Mouse (Mus musculus) neutrophil, adult 5-6 weeks (primary cell): ENCODE measurements around the gene Lce1g. TPM values are rescaled to one million over a fixed set of nuclear protein-coding genes. Genes with fewer than 3 reads are reported as not detected.

Source experiments
- ATAC-seq: fragments of 151-379, 151-347 bp; 2 replicates; pipeline ENCODE4 v1.8.0; 2017; ENCODE audit warnings: mild to moderate bottlenecking, moderate TSS enrichment; ENCODE audit not compliant: insufficient number of reproducible peaks, poor library complexity, low FRiP score, severe bottlenecking; ENCODE audit errors: extremely low read depth
- total RNA-seq: library from RNA; stranded (forward); fragments of 200-1000 nt; gene quantifications from 2 replicates; pipeline ENCODE4 v1.2.3, GENCODE M21; 2017

Gene Lce1g
- total RNA-seq: not detected in 2 replicates

DNA sequence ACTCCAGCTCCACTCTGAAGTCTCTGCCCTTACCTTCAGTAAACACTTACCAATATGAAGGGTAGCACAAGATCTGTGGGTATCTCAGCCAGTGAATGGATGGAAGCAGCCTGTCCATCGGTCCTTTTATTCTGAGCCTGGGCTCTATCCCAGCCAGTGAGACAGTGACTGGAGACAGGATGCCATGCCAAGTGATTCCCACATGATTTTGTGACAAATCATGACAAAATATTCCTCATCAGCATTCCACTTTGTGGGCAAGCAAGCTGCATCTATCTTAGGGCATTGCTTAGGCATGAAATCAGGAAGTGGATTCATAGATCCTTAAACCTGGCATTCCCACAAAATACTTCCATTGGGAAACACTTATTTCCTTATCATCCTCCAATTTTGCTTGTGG lies at the start of gene Lce1g:
Gene Lce1g (minus strand): TSS at position 101 of the 400 bp plus-strand sequence.
- ATAC-seq: no peak

DNA sequence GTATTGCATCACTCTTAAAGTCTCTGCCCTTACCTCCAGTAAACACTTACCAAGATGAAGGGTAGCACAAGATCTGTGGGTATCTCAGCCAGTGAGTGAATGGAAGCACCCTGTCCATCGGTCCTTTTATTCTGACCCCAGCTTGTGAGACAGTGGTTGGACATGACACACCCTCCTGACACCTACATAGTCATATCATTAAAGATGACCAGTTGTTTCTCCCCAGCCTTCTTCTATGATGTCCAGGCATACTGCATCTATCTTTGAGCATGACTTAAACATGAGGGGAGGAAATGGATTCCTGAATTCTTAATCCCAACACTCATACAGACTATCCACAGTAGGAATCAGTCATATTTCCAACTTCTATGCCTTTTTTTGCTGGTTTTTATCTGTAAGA lies 38.3 kb upstream of the Lce1g start, which contains the start of gene Lce1j:
Gene Lce1j (minus strand): TSS at position 101 of the 400 bp plus-strand sequence.
- no peak for ATAC-seq

DNA sequence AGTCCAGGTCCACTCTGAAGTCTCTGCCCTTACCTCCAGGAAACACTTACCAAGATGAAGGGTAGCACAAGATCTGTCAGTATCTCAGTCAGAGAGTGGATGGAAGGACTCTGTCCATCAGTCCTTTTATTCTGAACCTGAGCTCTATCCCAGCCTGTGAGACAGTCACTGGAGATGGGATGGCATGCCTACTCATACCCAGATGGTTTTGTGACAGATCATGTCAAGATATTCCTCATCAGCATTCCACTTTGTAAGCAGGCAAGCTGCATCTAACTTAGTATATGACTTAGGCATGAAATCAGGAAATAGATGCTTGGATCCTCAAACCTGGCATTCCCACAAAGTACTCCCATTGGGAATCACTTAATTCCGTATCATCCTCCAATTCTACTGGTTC lies 26.7 kb upstream of the Lce1g start, which contains the start of gene Lce1i:
Gene Lce1i (minus strand): TSS at position 101 of the 400 bp plus-strand sequence.
- ATAC-seq: no peak

DNA sequence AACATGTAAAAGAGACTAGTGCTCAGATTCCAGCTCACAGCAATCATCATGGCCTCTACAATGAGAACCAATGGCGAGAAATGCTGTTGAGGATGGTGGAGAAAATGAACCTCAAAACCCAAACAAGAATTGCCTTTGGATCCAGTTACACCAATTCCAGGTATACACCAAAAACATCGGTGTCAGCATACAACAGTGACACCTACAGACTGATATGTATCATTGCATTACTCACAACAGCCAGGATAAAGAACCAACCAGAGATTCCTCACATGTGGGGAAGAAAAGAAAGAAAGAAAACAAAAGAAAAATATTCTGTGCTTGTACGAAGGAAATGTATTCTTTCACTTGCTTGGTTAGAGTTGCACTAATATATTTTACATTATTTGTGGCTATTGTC lies 19.4 kb upstream of the Lce1g start:
- no peak for ATAC-seq

DNA sequence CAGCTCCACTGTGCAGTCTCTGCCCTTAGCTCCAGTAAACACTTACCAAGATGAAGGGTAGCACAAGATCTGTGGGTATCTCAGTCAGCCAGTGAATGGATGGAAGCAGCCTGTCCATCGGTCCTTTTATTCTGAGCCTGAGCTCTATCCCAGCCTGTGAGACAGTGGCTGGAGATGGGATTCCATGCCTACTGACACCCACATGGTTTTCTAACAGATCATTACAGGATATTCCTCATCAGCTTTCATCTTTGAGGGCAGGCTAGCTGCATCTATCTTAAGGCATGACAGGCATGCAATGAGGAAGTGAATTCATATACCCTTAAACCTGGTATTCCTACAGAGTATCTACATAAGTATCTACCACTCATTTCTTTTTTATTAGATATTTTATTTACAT lies 12.8 kb upstream of the Lce1g start, which contains the start of gene Lce1h:
Gene Lce1h (minus strand): TSS at position 101 of the 400 bp plus-strand sequence.
- ATAC-seq: no peak

DNA sequence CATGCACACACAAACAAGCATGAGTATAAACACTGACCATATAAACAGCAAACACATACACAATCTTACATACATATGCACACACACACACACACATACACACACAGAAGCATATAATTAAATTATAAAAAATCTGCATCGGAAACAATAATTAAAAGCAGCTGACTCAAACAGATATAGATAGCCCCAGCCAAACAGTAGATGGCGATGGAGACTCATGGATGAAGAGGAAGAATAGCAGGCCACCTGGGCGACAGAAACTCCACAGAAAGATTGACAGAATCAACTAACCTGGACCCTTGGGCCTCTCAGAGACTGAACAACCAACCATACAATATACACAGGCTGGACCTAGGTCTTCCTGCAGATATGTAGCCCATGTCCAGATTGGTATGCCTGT lies 1.1 kb upstream of the Lce1g start:
- no peak for ATAC-seq

DNA sequence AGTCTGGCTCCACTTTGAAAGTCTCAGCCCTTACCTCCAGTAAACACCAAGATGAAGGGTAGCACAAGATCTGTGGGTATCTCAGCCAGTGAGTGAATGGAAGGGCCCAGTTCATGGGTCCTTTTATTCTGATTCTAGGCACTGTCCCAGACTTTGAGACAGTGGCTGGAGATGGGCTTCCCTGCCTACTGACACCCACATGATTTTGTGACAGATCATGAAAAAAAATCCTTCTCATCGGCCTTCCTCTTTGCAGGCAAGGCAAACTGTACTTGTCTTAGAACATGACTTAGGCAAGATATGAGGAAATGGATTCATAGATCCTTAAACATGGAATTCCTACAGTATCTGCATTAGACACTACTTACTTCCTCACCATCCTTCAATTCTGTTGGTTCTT lies 13.1 kb downstream of the Lce1g start, which contains the start of gene Gm38119:
Gene Gm38119 (minus strand): TSS at position 101 of the 400 bp plus-strand sequence.
- no peak for ATAC-seq

DNA sequence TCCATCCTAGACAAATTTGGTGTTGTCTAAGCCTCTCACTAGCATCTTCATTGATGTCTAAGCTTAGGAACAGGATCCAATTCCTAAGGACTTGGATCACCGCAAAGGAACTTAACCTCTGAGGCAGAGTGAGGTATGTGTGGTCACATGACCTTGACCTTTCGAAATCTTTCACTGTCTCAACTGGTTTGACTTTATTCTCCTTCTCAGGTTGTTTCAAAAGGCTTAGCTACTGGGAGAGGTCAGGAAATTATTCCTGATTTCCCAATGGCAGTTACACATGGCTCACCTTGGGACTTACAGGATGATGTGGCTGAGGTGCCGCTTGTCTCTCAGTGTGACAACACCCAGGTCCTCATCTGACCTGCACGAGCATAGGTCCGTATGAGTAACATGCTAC lies 29.5 kb downstream of the Lce1g start:
- ATAC-seq: no peak

DNA sequence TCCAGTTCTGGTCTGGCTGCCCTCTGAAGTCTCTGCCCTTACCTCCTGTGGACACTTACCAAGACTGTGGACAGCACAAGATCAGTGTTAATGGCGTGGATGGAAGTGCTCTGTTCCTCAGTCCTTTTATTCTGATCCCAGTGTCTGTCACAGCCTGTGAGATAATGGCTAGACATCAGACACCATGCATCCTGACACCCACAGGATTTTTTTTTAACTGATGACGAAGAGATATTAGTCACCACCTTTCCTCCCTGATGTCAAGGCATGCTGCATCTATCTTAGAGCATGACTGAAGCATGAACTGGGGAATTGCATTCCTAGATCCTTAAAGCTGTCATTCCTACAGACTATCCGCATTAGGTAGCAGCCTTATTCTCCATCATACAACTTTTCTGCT lies 31.9 kb downstream of the Lce1g start, which contains the start of gene Lce1f:
Gene Lce1f (minus strand): TSS at position 101 of the 400 bp plus-strand sequence.
- no peak for ATAC-seq

DNA sequence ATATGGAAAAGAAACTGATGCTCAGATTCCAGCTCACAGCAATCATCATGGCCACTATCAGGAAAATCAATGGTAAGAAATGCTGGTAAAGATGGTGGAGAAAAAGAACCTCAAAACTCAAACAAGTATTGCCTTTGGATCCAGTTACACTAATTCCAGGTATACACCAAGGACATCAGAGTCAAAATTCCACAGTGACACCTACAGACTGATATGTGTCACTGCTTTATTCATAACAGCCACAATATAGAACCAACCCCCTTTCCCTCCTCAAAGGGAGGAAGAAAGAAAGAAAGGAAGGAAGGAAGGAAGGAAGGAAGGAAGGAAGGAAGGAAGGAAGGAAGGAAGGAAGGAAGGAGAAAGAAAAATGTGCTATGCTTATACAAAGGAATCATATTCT lies 37.0 kb downstream of the Lce1g start:
- ATAC-seq: no peak

DNA sequence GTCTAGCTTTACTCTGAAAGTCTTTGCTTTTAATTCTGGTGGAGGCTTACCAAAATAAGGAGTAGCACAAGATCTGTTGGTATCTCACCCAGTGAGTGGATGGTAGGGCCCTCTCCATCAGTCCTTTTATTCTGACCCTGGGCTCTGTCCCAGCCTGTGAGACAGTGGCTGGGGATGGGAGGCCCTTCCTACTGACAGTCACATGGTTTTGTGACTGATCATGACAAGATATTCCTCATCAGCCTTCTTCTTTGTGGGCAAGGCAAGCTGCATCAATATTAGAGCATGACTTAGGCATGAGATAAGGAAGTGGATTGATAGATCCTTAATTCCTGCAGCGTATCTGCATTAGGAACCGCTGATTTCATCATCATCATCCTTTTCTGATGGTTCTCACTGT lies 43.2 kb downstream of the Lce1g start, which contains the start of gene Lce1e:
Gene Lce1e (minus strand): TSS at position 101 of the 400 bp plus-strand sequence.
- ATAC-seq: no peak

Other genes with a start within 250 kb of the Lce1g start
- gene 2310046K23Rik, start 217.8 kb downstream of the Lce1g start, total RNA-seq: 0.98 TPM in 1 of 2 replicates, not detected in the other
- not detected in 2 replicates for gene Ivl, start 178.6 kb downstream of the Lce1g start, total RNA-seq
- gene Smcp, start 163.3 kb downstream of the Lce1g start, total RNA-seq: not detected in 2 replicates
- not detected in 2 replicates for gene 2210017I01Rik, start 144.8 kb downstream of the Lce1g start, total RNA-seq
- not detected in 2 replicates for gene Lce6a, start 130.7 kb downstream of the Lce1g start, total RNA-seq
- not detected in 2 replicates for gene Lce1a1, start 104.0 kb downstream of the Lce1g start, total RNA-seq
- not detected in 2 replicates for gene Lce1b, start 95.4 kb downstream of the Lce1g start, total RNA-seq
- gene Lce1a2, start 82.0 kb downstream of the Lce1g start, total RNA-seq: not detected in 2 replicates
- not detected in 2 replicates for gene Lce1c, start 73.1 kb downstream of the Lce1g start, total RNA-seq
- gene Lce1d, start 65.1 kb downstream of the Lce1g start, total RNA-seq: not detected in 2 replicates
- gene Lce1e, start 43.3 kb downstream of the Lce1g start, total RNA-seq: not detected in 2 replicates
- gene Lce1f, start 32.0 kb downstream of the Lce1g start, total RNA-seq: not detected in 2 replicates
- not detected in 2 replicates for gene Gm38119, start 13.2 kb downstream of the Lce1g start, total RNA-seq
- not detected in 2 replicates for gene Lce1h, start 12.7 kb upstream of the Lce1g start, total RNA-seq
- not detected in 2 replicates for gene Lce1i, start 26.6 kb upstream of the Lce1g start, total RNA-seq
- not detected in 2 replicates for gene Lce1j, start 38.2 kb upstream of the Lce1g start, total RNA-seq
- gene Lce1k, start 55.6 kb upstream of the Lce1g start, total RNA-seq: not detected in 2 replicates
- not detected in 2 replicates for gene Kprp, start 74.9 kb upstream of the Lce1g start, total RNA-seq
- gene Lce1l, start 98.9 kb upstream of the Lce1g start, total RNA-seq: not detected in 2 replicates
- gene 2310050C09Rik, start 117.9 kb upstream of the Lce1g start, total RNA-seq: not detected in 2 replicates
- not detected in 2 replicates for gene Lce3a, start 173.9 kb upstream of the Lce1g start, total RNA-seq
- not detected in 2 replicates for gene Lce3b, start 180.6 kb upstream of the Lce1g start, total RNA-seq
- gene Lce3c, start 192.1 kb upstream of the Lce1g start, total RNA-seq: not detected in 2 replicates
- gene Lce3d, start 205.1 kb upstream of the Lce1g start, total RNA-seq: not detected in 2 replicates
- not detected in 2 replicates for gene Lce3e, start 214.7 kb upstream of the Lce1g start, total RNA-seq
- gene Lce3f, start 239.9 kb upstream of the Lce1g start, total RNA-seq: not detected in 2 replicates